Mouse (Mus musculus): ENCODE measurements at regions not wholly inside any gene's neighbourhood (a gene's known extent, or its start where the extent isn't known, plus 50 kb on each side); places are given as distances from the start of the nearest gene placed in this dataset.

DNA sequence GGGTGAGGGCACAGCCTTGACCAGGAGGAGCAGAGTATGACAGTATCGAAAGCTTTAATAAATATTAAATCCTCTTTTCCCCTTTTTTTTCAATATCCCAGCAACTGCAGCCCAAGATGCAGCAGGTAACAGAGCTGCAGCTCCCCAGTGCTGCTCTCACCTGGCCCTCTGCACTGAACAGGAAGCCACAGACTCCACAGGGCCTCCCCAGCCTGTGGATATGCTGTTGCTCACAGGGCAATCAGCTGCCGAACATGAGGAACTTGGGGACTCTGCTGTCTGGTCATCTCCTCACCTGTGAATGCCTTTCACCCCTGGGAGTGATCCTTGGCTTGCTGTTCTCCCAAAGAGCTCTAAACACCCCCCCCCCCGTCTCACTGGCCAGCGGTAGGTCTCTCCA is 503.4 kb upstream of the Gm10131 start:
- no peak for TF ChIP-seq CTCF (IDR thresholded peaks at IDR 0.05; ENCODE audit: control insufficient read depth, insufficient read depth, low read length)
- TF ChIP-seq POLR2A (IDR thresholded peaks at IDR 0.05; ENCODE audit: borderline replicate concordance, control insufficient read depth, low read depth, low read length), result no peak
